8 mouse cellular contexts compared by ENCODE assay signal in the genomic region with DNA sequence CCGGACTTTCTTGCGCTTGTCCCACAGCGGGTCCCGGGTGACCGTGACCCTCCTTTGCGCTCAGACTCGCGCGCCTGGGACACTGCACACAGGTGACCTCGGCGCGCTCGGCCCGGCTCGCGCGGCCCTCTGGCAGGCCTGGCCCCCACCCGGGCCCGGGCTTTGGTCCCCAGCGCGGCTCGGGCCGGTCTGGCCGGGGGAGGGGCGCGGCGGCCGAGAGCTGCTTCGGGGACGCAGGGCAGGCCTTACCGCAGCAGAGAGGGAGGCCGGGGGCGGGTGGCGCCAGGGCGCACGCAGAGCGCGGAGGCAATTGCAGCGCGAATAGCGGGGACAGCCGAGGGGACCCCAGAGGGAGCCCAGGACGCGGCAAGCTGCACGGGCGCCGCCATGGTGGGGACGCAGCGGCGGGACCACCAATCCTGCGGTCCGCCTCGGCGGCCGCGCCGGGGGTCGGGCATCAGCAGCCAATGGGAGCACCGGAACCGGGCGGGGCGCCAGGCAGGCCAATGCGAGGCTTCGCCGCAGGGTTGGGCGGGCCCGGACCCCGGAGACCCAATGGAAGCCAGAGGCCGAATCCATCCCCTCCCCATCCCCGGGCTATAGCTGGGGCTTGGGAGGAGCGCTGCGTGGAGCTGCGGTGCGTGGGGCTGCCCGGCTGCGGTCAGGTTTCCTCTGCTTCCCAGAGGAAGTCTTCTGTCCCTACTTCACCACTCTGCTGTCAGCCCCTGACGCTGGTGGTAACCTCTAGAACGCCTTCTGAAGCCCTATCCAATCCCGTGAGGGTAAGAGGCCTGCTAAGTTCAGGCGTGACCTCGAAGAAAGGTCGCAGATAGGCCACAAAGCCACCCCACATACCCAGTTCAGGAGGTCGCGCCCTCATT. TPM values are rescaled to one million over a fixed set of nuclear protein-coding genes. Genes with fewer than 3 reads are reported as not detected.
DNase-seq lines count a peak whose midpoint lies in the region; ATAC-seq lines count a peak whose summit lies in the region.

St3gal3 (minus strand) TSS at position 430 of the 881 bp plus-strand sequence.

- peak within 1 kb of the TSS; percentile 81 for H3K4me2 ChIP-seq in hindbrain, embryonic 13.5 days

- peak within 1 kb of the TSS; percentile 95 for H3K4me3 ChIP-seq in hindbrain, embryonic 13.5 days

- DNase-seq in NIH3T3 (ENCODE audit: low read depth): peak; percentile 99
- peak; percentile 100 for DNase-seq in cerebellum, postnatal 10 days
- peak; percentile 94 to 98 for DNase-seq in frontal cortex, postnatal 14 days (ENCODE audit: low spot score in 2 of 2)
- DNase-seq in layer of hippocampus, postnatal 25 days (ENCODE audit: extremely low spot score in 1 of 2, low spot score in 1 of 2): peak; percentile 97 to 99
- peak; percentile 95 for DNase-seq in lung, postnatal 25 days (ENCODE audit: low spot score)
- DNase-seq in retina, embryonic 14.5 days (ENCODE audit: low spot score): peak; percentile 97
- DNase-seq in thymus, postnatal 4 days: peak; percentile 95

- ATAC-seq in hindbrain, embryonic 13.5 days (ENCODE audit: low FRiP score): peak; percentile 98

- peak within 1 kb of the TSS; percentile 89 for H3K27ac ChIP-seq in hindbrain, embryonic 13.5 days

- under 1% methylated on average over 82 of the region's 84 CpGs for WGBS in hindbrain, embryonic 13.5 days

- H3K36me3 ChIP-seq in hindbrain, embryonic 13.5 days: peaks cover 34% of the 10 kb centered on the region

- peak within 1 kb of the TSS; percentile 95 for H3K9ac ChIP-seq in hindbrain, embryonic 13.5 days

- peaks cover 36% of the 10 kb centered on the region for H3K4me1 ChIP-seq in hindbrain, embryonic 13.5 days (replicated peaks)

- no peaks in the 10 kb centered on the region for H3K9me3 ChIP-seq in hindbrain, embryonic 13.5 days

- H3K27me3 ChIP-seq in hindbrain, embryonic 13.5 days: no peaks in the 10 kb centered on the region

RNA-seq across cellular contexts. Expression of gene St3gal3, which starts in this region (rescaled TPM):
- polyA plus RNA-seq in hindbrain, embryonic 13.5 days (2015; fragmentation: Nextera tagmentation; extraction: Ambion mirVana): 10.5 and 10.8 TPM in 2 replicates
- total RNA-seq in layer of hippocampus, postnatal 25 days (2021): 10 to 100 TPM; 43.0 to 46.6 TPM

Comparison
In these comparisons a context has a peak if more than half of its experiments do, and no peak if none do; other contexts are left out.
1. Peak in every context shown above with its lines: DNase-seq, ATAC-seq, H3K4me3 ChIP-seq and H3K27ac ChIP-seq.